Mouse (Mus musculus) megakaryocyte, embryonic 14.5 days (primary cell): Measurements from ENCODE around the gene Brd3os. TPM values are rescaled to one million over a fixed set of nuclear protein-coding genes. Genes with fewer than 3 reads are reported as not detected.
A peak's percentile ranks its signal among the peaks of the same experiment; 100 is the strongest.

Source experiments
- H3K27me3 ChIP-seq: replicated peaks from 2 replicates; pipeline ENCODE3; 2012; ENCODE audit warnings: inconsistent platforms
- H3K36me3 ChIP-seq: replicated peaks from 2 replicates; pipeline ENCODE3; 2012; ENCODE audit warnings: low read length, inconsistent platforms, mixed read lengths
- H3K4me1 ChIP-seq: 2 replicates; pipeline ENCODE4 v1.6.1; 2012; ENCODE audit warnings: inconsistent platforms
- H3K4me3 ChIP-seq: replicated peaks from 2 replicates; pipeline ENCODE3; 2012; ENCODE audit warnings: moderate library complexity, mild to moderate bottlenecking, inconsistent platforms
- H3K9me3 ChIP-seq: 2 replicates; pipeline ENCODE4 v1.6.1; 2012; ENCODE audit warnings: inconsistent platforms
- FLI1 ChIP-seq: IDR thresholded peaks from 2 replicates; pipeline ENCODE4 v1.6.1; 2012; ENCODE audit warnings: low read length, inconsistent platforms, mixed read lengths
- GATA1 ChIP-seq: IDR thresholded peaks from 3 replicates; pipeline ENCODE4 v1.6.1; 2012; ENCODE audit warnings: mixed read lengths, low read length, inconsistent platforms, borderline replicate concordance
- polyA plus RNA-seq: library from polyadenylated mRNA; stranded (reverse); fragments of >175 nt; gene quantifications from 2 replicates; pipeline ENCODE4 v1.2.3, GENCODE M21; 2012; ENCODE audit warnings: low replicate concordance; ENCODE audit not compliant: insufficient read depth

The Brd3os gene
- polyA plus RNA-seq: 0.51 TPM in 1 of 2 replicates, not detected in the other

DNA sequence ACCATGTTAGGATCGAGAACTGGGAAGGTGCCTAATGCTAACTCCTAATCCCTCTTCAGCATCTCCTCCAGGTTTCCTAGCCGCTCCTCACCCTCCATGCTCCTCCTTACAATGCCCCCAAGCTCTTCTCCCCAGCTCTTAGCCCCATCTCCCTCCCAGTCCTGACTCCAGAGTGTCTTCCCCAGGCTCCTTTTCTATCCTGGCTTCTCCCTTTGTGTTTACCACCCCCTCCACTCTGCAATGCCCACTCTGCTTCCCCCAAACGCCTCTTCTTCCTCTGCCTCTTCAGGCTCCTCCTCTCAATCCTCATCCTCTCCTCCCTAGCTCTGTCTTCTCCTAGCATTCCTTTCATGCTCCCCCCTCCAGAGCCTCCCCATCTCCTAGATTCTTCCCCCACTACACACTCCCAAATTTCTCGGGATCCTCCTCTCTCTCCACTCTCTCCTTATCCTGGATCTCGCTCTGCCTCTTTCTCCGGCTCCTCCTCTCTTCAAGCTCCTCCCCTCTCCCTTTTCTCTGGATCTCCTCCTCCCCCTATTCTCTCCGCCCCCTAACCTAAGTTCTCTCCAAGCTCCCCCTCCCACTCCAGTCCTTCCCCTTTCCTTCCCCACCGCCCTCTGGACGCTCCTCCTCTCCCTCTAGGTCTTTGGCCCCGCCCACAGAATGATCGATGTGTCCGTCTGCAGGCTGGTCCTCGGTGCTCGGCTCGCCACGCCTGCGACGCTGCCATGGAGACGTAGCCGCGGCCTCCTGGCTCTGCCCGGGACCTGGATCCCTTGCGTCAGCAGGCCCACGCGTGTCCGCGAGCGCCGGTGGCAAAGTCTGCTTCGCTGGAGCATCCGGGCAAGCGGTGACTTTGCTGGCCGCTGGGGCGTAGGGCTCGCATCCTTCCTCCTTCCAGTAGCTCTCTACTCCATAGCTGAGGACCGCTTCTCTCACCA lies at the start of gene Brd3os:
Brd3os (plus strand) TSS at position 558 of the 941 bp plus-strand sequence.
- peaks cover 33% of the 10 kb centered on the region for H3K36me3 ChIP-seq
- H3K4me3 ChIP-seq: peak within 1 kb of the TSS; percentile 90
- no peaks in the 10 kb centered on the region for H3K9me3 ChIP-seq
- no peak for TF ChIP-seq FLI1
- TF ChIP-seq GATA1: no peak
- H3K4me1 ChIP-seq: peaks cover 56% of the 10 kb centered on the region
- no peaks in the 10 kb centered on the region for H3K27me3 ChIP-seq

DNA sequence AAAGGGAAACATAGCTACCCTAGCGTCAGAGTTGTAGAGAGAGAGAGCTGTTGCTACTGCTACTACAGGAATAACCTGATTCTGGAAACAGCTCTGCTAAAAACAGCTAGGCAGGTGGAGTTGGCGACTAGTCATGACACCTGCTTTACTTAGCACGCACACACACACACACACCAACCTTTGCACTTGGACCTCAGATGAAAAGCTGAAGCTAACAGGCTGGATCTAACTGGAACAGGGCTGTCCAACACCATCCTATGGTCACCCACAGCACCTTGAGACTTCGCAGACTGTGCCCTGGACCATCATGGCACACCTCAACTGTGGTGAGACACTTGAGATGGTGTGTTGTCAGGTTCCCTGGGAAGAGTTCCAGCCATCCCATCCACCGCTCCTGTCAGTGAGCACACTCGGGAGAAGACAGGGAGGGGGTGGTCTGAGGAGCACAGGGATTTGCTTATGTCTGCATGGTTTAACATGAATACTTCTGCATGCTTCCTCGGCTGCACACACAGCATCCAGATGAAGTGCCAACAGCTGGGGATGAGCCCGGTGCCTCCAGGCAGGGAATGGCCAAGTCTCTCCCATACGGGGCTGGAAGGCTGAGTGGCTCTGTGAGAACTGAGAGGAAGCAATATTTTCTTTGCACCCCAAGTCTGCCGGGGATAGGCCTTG lies 47.8 kb upstream of the Brd3os start:
- no peak overlapping the region for H3K4me3 ChIP-seq
- peaks cover 8% of the 10 kb centered on the region for H3K9me3 ChIP-seq
- peaks cover 41% of the 10 kb centered on the region for H3K27me3 ChIP-seq
- peaks cover 20% of the 10 kb centered on the region for H3K4me1 ChIP-seq
- H3K36me3 ChIP-seq: no peaks in the 10 kb centered on the region
- TF ChIP-seq FLI1 (no peak), GATA1 (no peak)

DNA sequence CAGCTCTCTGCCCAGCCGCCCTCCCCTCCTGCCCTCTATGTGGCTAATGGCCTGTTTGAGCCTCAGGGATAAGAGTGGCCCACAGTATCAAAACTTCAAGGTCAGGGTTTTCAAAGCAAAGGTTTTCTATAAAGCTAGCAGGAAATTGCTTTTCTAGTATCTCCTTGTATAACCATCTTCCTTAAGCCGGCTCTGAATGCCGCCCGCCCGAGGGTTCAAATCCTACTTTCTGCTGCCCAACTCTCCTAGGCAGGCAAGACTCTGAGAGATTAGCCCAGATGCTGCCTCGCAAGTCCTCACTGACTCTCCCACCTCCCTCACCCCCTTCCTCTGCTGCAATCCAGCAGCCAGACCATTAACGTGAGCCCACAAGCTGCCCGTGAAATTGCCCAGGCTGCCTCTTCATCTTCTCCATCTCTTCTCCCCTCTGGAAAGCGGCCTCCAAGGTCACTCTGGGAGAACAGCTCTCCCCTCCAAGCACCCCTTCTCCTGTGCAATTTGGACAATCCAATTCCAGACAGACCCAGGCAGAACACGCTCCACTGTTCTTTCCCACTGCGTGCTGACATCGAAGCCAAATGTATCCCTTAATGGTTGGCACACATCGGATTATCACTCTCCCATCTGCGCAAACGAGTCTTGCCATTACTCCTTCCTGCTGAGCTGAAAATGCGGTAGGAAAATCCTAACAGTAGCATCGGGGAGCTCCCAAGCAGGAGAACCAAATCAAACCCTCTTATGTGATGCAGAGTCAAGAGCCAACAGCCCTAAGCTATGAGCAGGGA lies 45.3 kb upstream of the Brd3os start:
- peaks cover 37% of the 10 kb centered on the region for H3K27me3 ChIP-seq
- peaks cover 2% of the 10 kb centered on the region; the same call in 1 of the 2 replicates for H3K4me1 ChIP-seq
- H3K4me3 ChIP-seq: no peak overlapping the region
- H3K36me3 ChIP-seq: no peaks in the 10 kb centered on the region
- no peak for TF ChIP-seq FLI1
- no peak for TF ChIP-seq GATA1
- peaks cover 23% of the 10 kb centered on the region for H3K9me3 ChIP-seq

DNA sequence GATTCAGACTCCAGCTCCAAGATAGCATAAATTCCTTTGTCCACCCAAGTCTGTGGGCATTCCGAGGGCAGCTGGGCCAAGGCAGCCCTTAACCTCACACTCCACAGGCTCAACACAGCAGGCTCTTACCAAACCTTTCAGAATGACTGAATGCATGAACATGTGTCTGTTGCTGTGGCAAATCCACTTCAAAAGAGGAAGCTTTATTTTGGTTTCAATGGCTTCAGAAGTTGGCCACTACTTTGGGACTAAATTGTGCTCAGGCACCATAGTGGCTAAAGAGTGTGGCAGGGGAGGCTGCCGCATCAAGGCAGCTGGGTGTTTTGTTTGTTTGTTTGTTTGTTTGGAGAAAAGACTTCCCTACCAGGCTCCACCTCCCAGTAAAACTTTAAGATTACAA lies 42.0 kb upstream of the Brd3os start:
- no peak overlapping the region for H3K4me3 ChIP-seq
- TF ChIP-seq GATA1 (no peak), FLI1 (no peak)
- H3K4me1 ChIP-seq: peaks cover 5% of the 10 kb centered on the region; the same call in 1 of the 2 replicates
- peaks cover 19% of the 10 kb centered on the region for H3K27me3 ChIP-seq
- peaks cover 23% of the 10 kb centered on the region for H3K9me3 ChIP-seq
- no peaks in the 10 kb centered on the region for H3K36me3 ChIP-seq

DNA sequence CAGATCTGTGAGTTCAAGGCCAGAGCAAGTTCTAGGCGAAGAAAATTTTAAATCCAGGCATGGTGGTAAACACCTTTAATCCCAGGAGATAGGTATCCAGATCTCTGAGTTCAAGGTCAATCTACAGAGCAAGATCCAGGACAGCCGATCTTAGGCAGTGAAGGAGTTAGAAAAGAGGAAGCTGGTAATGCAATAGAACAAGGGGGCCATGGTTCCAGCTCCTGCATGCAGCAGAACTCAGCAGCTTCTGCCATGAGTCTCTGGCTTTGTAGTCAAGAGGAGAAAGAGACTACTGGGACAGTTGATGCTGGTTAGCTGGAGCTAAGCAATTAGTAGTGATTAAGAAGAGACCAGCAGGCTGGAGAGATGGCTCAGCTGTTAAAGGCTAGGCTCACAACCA lies 40.6 kb upstream of the Brd3os start:
- peaks cover 17% of the 10 kb centered on the region for H3K27me3 ChIP-seq
- H3K36me3 ChIP-seq: no peaks in the 10 kb centered on the region
- H3K4me3 ChIP-seq: no peak overlapping the region
- TF ChIP-seq GATA1 (no peak), FLI1 (no peak)
- peaks cover 3% of the 10 kb centered on the region; the same call in 1 of the 2 replicates for H3K4me1 ChIP-seq
- H3K9me3 ChIP-seq: peaks cover 23% of the 10 kb centered on the region

DNA sequence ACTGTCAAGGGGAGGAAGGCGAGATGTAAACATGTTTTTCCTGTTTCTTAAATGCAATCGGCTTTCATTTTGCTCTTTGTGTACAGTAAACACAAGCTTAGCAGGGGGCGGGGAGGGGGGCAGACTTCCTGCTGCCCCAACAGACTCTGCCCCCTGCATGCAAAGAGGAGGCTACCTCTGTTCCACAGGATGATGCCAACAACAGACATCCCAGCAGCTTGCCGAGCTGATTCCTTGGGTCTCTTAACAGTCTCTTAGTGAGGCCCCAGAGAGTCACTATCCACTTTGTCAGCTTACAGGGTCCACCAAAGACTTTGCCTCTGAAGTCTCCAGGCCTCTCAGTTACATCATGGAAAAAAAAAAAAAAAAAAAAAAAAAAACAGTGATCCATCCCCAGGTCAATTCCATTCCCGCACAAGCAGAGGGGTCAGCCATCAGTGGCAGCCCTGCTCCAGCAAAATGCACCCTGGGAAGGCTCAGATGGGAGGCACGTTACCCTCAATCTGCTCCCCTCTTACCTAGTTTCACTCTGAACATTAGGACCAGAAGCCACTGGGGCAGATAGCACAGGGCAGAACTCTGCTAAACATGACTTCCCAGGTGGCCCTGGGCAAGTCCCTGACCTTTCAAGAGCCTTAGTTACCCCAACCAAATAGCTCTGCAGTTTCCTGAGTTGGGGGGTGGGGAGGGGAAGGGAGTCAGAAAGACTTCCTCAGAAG lies 37.6 kb upstream of the Brd3os start:
- Histone ChIP-seq H3K36me3 (no peaks in the 10 kb centered on the region), H3K27me3 (peaks cover 36% of the 10 kb centered on the region), H3K9me3 (peaks cover 12% of the 10 kb centered on the region), H3K4me3 (no peak overlapping the region), H3K4me1 (peaks cover 13% of the 10 kb centered on the region; the same call in 1 of the 2 replicates)
- TF ChIP-seq GATA1 (no peak), FLI1 (no peak)

DNA sequence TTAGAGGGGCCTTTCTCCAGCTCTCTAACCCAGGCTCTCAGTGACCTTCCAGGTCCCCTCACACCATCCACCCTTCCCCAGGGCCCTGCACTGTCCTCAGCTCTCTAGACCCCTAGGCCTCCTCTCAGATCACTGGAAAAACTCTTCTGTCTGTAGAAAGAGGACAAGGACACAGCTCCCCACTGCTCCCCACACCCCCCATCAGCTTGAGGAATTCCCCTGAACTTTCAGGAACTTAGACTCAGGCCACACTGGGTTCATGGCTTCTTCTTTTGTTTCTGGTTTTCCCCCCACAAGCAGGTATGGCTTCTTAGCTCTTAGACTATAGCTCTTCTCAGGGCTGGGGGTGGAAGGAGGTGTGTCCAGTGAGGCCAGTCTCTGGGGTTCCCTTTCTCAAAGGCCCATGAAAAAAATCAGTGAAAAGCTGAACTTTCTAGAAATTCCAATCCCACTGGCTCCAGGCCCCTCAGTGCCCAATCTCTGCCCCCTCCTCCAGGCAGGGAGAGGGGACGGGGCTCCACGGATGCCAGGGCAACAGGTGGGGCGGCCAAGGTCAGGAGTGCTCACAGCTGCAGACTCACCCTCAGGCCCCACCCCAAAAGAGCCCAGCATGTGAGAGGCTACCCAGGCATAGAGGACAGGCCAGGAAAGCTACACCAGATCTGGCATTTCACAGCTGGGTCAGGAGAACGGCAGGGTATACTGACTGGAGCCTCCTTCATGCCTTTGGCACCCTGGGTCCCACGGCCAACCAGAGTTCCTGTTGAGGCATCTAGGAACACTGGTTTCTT lies 36.8 kb upstream of the Brd3os start:
- H3K36me3 ChIP-seq: no peaks in the 10 kb centered on the region
- no peak for TF ChIP-seq GATA1
- no peak for TF ChIP-seq FLI1
- peaks cover 5% of the 10 kb centered on the region for H3K9me3 ChIP-seq
- peaks cover 13% of the 10 kb centered on the region; the same call in 1 of the 2 replicates for H3K4me1 ChIP-seq
- H3K4me3 ChIP-seq: no peak overlapping the region
- H3K27me3 ChIP-seq: peaks cover 36% of the 10 kb centered on the region

DNA sequence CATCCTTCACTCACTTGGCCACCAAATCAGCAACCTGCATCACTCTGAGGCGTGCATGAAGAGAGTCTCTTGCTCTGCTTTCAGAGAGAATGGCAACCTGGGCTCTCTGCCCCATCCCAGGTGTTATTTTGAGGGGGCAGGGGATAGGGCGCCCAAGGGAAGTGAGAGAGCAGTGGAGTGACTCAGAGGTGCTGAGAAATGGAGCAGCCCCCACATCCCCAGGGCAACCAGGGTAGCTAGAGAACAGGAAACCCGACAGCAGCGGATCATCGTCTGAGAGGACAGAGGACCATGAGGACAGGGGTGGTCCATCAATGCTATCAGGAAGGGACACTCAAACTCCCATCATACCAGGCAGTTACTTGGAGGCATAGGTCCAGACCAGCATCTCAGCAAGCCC lies 35.2 kb upstream of the Brd3os start:
- Histone ChIP-seq H3K27me3 (peaks cover 39% of the 10 kb centered on the region), H3K4me3 (no peak overlapping the region), H3K36me3 (no peaks in the 10 kb centered on the region), H3K9me3 (no peaks in the 10 kb centered on the region), H3K4me1 (peaks cover 23% of the 10 kb centered on the region)
- TF ChIP-seq FLI1 (no peak), GATA1 (no peak)
